Mouse (Mus musculus) embryonic facial prominence, embryonic 15.5 days (tissue): ENCODE data around the gene Vmn1r201. TPM values are rescaled to one million over a fixed set of nuclear protein-coding genes. Genes with fewer than 3 reads are reported as not detected.

ENCODE experiments used
- ATAC-seq: fragments of 200-750 bp; cut with Nextera tagmentation; 2 replicates; pipeline ENCODE4 v1.8.0; 2017; ENCODE audit warnings: low read depth, moderate TSS enrichment; ENCODE audit not compliant: insufficient number of reproducible peaks, low FRiP score, low TSS enrichment
- H3K27ac ChIP-seq: fragments of 300-500 bp; sonication (generic); replicated peaks from 2 replicates; pipeline ENCODE4 v1.5.1; 2015; ENCODE audit warnings: mild to moderate bottlenecking, inconsistent platforms
- H3K27me3 ChIP-seq: fragments of 300-500 bp; sonication (generic); 2 replicates; pipeline ENCODE4 v1.6.1; 2015; ENCODE audit warnings: inconsistent platforms
- H3K36me3 ChIP-seq: fragments of 300-500 bp; sonication (generic); 2 replicates; pipeline ENCODE4 v1.6.1; 2015; ENCODE audit warnings: mild to moderate bottlenecking, inconsistent platforms
- H3K4me1 ChIP-seq: fragments of 300-500 bp; sonication (generic); 2 replicates; pipeline ENCODE4 v1.6.1; 2015; ENCODE audit warnings: inconsistent platforms
- H3K4me2 ChIP-seq: fragments of 300-500 bp; sonication (generic); replicated peaks from 2 replicates; pipeline ENCODE4 v1.6.1; 2015; ENCODE audit warnings: mild to moderate bottlenecking, inconsistent platforms
- H3K4me3 ChIP-seq: fragments of 300-500 bp; sonication (generic); replicated peaks from 2 replicates; pipeline ENCODE4 v1.5.1; 2015; ENCODE audit warnings: mild to moderate bottlenecking, inconsistent platforms
- H3K9ac ChIP-seq: fragments of 300-500 bp; sonication (generic); 2 replicates; pipeline ENCODE4 v1.6.1; 2015; ENCODE audit warnings: inconsistent platforms
- H3K9me3 ChIP-seq: fragments of 300-500 bp; sonication (generic); replicated peaks from 2 replicates; pipeline ENCODE4 v1.6.1; 2016; ENCODE audit warnings: inconsistent platforms
- WGBS: fragments of 180-500 bp; shearing (Covaris S2); methylation state at CpG from one replicate; pipeline ENCODE4 v1.1.7; 2015; 5-methylcytosine and 5-hydroxymethylcytosine counted together
- polyA plus RNA-seq: library from polyadenylated mRNA; unstranded; fragments of >200 nt; fragmentation: Nextera tagmentation; extraction: Ambion mirVana; gene quantifications from 2 replicates; pipeline ENCODE4 v1.2.1, GENCODE M21; 2015

Vmn1r201 gene
- polyA plus RNA-seq: not detected in 2 replicates

DNA sequence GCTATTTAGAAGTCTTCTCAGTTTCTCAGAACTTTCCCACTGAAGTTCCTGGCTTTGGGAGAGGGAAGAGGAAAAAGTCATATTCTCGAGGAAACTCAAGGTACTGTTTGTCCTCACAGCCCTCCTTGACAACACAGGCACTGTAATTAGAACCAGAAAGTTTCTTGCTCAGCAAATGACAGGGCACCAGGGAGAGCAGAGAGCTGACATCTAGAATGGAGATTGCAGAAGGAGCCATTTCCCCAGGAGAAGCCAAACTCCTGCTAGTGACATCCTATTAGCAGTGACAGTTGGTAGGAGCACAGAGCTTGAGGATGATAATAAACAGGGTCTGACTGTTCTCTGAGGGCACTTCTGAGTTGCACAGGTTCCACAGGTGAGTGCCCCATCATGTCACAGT, at the start of gene Vmn1r201:
TSS of gene Vmn1r201 (plus strand) at position 301 of the 400 bp plus-strand sequence.
- H3K27ac ChIP-seq: no peak within 1 kb of the TSS
- no peak within 1 kb of the TSS for H3K9ac ChIP-seq
- no peaks in the 10 kb centered on the region for H3K4me1 ChIP-seq
- H3K36me3 ChIP-seq: no peaks in the 10 kb centered on the region
- no peak within 1 kb of the TSS for H3K4me3 ChIP-seq
- no peaks in the 10 kb centered on the region for H3K9me3 ChIP-seq
- no peak within 1 kb of the TSS for H3K4me2 ChIP-seq
- 33% methylated on average over 1 of the region's 1 CpGs for WGBS
- no peaks in the 10 kb centered on the region for H3K27me3 ChIP-seq
- no peak for ATAC-seq

GRCm38 (mm10) chr13:22455145-22455544, 16.6 kb upstream of the Vmn1r201 start:
- ATAC-seq: no peak
- no peak overlapping the region for H3K9ac ChIP-seq
- H3K4me3 ChIP-seq: no peak overlapping the region
- H3K4me2 ChIP-seq: no peak overlapping the region
- H3K9me3 ChIP-seq: no peaks in the 10 kb centered on the region
- no peak overlapping the region for H3K27ac ChIP-seq
- no peaks in the 10 kb centered on the region for H3K4me1 ChIP-seq
- no peaks in the 10 kb centered on the region for H3K36me3 ChIP-seq
- H3K27me3 ChIP-seq: no peaks in the 10 kb centered on the region

DNA sequence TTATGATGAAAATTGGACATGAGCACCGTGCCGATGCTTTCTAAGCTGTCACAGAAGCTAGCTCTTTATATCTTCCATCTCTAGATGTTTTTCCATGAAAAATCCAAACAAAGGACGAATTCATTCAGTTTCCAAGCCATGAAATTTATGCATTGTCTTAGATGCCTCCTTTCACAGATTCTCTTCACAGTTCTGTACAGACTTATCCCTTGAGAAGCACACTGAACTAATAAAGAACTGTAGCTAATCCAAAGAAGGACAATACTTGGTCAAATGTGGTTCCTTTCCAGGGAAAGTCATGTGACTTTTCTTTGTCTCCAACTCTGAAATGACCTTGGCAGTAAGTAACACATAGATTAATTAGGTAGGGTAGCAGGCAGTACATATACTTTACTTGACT, 30.7 kb downstream of the Vmn1r201 start:
- no peaks in the 10 kb centered on the region for H3K36me3 ChIP-seq
- no peaks in the 10 kb centered on the region for H3K9me3 ChIP-seq
- no peaks in the 10 kb centered on the region for H3K27me3 ChIP-seq
- H3K27ac ChIP-seq: no peak overlapping the region
- no peak overlapping the region for H3K4me3 ChIP-seq
- no peak overlapping the region for H3K4me2 ChIP-seq
- ATAC-seq: no peak
- 71% methylated on average over 3 of the region's 3 CpGs for WGBS
- no peaks in the 10 kb centered on the region for H3K4me1 ChIP-seq
- H3K9ac ChIP-seq: no peak overlapping the region

DNA sequence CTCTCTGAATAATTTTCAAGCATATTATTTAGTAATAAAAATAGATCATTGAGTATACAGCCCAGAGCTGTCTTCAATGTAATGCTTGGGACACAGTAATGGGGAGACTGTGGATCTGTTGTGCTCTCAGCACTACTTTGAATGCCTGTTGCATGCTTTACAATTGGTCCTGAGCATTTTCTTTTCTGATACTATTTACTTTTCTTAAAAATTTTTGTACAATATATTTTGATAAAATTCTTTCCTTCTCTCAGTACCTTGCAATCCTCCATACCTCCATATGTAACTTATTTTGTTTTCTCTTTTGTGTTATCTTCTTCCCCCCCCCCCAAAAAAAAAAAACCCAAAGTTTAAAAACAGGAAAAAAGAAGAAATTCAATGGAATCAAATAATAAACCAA, 33.6 kb downstream of the Vmn1r201 start, which contains the start of gene Vmn1r202:
TSS of gene Vmn1r202 (minus strand) at position 101 of the 400 bp plus-strand sequence.
- Histone ChIP-seq H3K4me3 (no peak within 1 kb of the TSS), H3K9ac (no peak within 1 kb of the TSS), H3K4me1 (no peaks in the 10 kb centered on the region), H3K27me3 (no peaks in the 10 kb centered on the region), H3K4me2 (no peak within 1 kb of the TSS), H3K36me3 (no peaks in the 10 kb centered on the region), H3K9me3 (no peaks in the 10 kb centered on the region), H3K27ac (no peak within 1 kb of the TSS)
- no peak for ATAC-seq

DNA sequence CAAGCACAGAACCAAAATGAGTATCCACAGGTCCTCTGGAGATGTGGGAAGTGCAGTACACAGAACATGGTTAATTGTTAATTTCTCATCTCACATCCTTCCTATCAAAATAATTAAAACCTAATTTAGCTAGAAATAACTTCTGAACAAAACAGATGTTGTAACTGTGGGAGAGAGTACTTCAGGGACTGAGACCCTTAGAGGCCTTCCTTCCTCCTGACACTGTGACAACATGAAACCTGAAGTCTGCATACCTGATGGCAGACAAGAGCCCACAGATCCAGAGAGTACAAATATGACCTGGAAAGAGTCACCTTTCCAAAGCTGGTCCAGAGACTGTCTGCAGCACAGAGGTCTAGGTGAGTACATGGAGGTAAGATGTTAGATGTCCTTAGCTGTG, 46.1 kb downstream of the Vmn1r201 start, which contains the start of gene Vmn1r203:
TSS of gene Vmn1r203 (plus strand) at position 301 of the 400 bp plus-strand sequence.
- H3K9ac ChIP-seq: no peak within 1 kb of the TSS
- H3K9me3 ChIP-seq: no peaks in the 10 kb centered on the region
- H3K4me2 ChIP-seq: no peak within 1 kb of the TSS
- H3K27ac ChIP-seq: no peak within 1 kb of the TSS
- H3K4me3 ChIP-seq: no peak within 1 kb of the TSS
- no peak for ATAC-seq
- no peaks in the 10 kb centered on the region for H3K27me3 ChIP-seq
- no peaks in the 10 kb centered on the region for H3K4me1 ChIP-seq
- H3K36me3 ChIP-seq: no peaks in the 10 kb centered on the region

Other genes with a start within 250 kb of the Vmn1r201 start
- not detected in 2 replicates for gene Vmn1r193, start 248.8 kb upstream of the Vmn1r201 start, polyA plus RNA-seq
- gene Vmn1r194, start 227.7 kb upstream of the Vmn1r201 start, polyA plus RNA-seq: not detected in 2 replicates
- gene Vmn1r195, start 201.4 kb upstream of the Vmn1r201 start, polyA plus RNA-seq: not detected in 2 replicates
- 0.07 TPM in 2 replicates for gene Vmn1r196, start 182.0 kb upstream of the Vmn1r201 start, polyA plus RNA-seq
- gene Vmn1r197, start 147.3 kb upstream of the Vmn1r201 start, polyA plus RNA-seq: not detected in 2 replicates
- not detected in 2 replicates for gene Vmn1r198, start 121.6 kb upstream of the Vmn1r201 start, polyA plus RNA-seq
- gene Vmn1r199, start 92.1 kb upstream of the Vmn1r201 start, polyA plus RNA-seq: 0.14 TPM in 1 of 2 replicates, not detected in the other
- gene Vmn1r200, start 81.5 kb upstream of the Vmn1r201 start, polyA plus RNA-seq: not detected in 2 replicates
- gene Vmn1r202, start 33.5 kb downstream of the Vmn1r201 start, polyA plus RNA-seq: not detected in 2 replicates
- 0.03 TPM in 1 of 2 replicates, not detected in the other for gene Vmn1r203, start 46.2 kb downstream of the Vmn1r201 start, polyA plus RNA-seq
- not detected in 2 replicates for gene Vmn1r204, start 81.3 kb downstream of the Vmn1r201 start, polyA plus RNA-seq
- not detected in 2 replicates for gene Vmn1r205, start 121.1 kb downstream of the Vmn1r201 start, polyA plus RNA-seq
- gene Vmn1r206, start 152.3 kb downstream of the Vmn1r201 start, polyA plus RNA-seq: not detected in 2 replicates